Mouse (Mus musculus): ENCODE data around the gene Usp34. TPM values are rescaled to one million over a fixed set of nuclear protein-coding genes. Genes with fewer than 3 reads are reported as not detected.
"Not testable (repeated sequence)": the region's sequence is repeated elsewhere in the genome, so short reads cannot be mapped to it uniquely, and the experiment has no call there.

The Usp34 gene
- polyA plus RNA-seq, 1 experiment from 2014 or later = 54.0 TPM

DNA sequence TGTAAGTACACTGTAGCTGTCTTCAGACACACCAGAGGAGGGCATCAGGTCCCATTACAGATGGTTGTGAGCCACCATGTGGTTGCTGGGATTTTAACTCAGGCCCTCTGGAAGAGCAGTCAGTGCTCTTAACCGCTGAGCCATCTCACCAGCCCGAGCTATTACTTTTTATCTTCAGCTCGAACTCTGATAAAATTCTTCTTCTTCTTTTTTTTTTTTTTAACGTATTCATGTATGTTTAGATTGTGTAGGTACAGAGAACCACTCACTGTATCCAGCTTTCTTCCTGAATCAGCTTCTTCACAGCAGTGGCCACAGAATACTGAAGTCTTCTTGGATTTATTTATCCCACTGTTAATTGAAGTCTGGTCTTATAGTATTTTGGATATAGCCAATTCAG, 17.8 kb upstream of the Usp34 start:
- H3K4me2 ChIP-seq (ENCODE audit: low read depth, low read length); H3K9ac ChIP-seq (replicated peaks; ENCODE audit: low read depth, low read length); H3K4me1 ChIP-seq (ENCODE audit: control insufficient read depth, insufficient read depth, low read length); H3K9me3 ChIP-seq (ENCODE audit: control insufficient read depth, low read length); H3K27me3 ChIP-seq (ENCODE audit: control insufficient read depth, insufficient read depth, low read length); ATAC-seq (ENCODE audit: low read depth); H3K4me3 ChIP-seq (ENCODE audit: low read depth, low read length); H3K27ac ChIP-seq (ENCODE audit: low read depth, low read length): not testable (repeated sequence)
- H3K36me3 ChIP-seq (ENCODE audit: control insufficient read depth, insufficient read depth, low read length) = peaks cover 68% of the 10 kb centered on the region
- 94% methylated on average over 4 of the region's 4 CpGs for WGBS

DNA sequence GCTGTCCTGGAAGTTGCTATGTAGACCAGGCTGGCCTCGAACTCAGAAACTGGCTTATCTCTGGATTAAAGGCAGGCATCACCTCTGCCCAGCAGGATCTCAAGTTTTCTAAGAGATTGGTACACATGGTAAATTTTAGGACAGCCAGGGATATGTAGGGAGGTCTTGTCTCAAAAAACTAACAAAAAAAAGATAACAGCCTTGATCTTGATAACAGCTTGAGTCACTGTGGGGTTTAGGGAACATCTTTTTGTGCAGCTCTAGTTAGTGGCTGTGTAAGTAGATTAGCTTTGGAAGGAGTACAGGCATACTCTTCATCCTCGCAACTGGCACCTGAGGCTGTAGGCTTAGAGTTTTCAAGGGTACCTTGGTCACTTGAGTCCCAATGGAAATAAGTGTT, 9.3 kb upstream of the Usp34 start:
- no peak overlapping the region for H3K4me3 ChIP-seq (ENCODE audit: low read depth, low read length)

DNA sequence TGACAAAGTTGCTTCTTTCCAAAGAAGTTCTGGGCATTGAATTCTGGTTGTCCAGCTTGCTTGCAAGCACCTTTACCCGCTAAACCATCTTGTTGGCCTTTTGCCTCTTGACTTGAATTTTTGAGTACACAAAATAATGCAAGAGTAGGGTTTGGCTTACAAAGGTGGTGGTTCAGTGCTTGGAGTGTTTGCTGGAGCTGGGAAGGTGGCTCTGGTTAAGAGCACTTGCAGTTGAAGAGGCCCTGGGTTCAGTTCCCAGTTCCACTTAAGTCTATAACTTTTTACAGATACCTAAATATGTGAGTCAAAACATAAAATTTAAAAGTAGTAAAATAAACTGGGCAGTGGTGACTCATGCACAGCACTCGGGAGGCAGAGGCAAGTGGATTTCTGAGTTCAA, 8.4 kb upstream of the Usp34 start:
- H3K27me3 ChIP-seq (ENCODE audit: control insufficient read depth, insufficient read depth, low read length) = no peaks in the 10 kb centered on the region
- H3K9ac ChIP-seq (replicated peaks; ENCODE audit: low read depth, low read length) = no peak overlapping the region
- H3K9me3 ChIP-seq (ENCODE audit: control insufficient read depth, low read length) = no peaks in the 10 kb centered on the region
- H3K4me3 ChIP-seq (ENCODE audit: low read depth, low read length) = no peak overlapping the region
- no peak for ATAC-seq (ENCODE audit: low read depth)
- H3K36me3 ChIP-seq (ENCODE audit: control insufficient read depth, insufficient read depth, low read length) = peaks cover 41% of the 10 kb centered on the region
- 94% methylated on average over 2 of the region's 2 CpGs for WGBS
- no peak overlapping the region for H3K4me2 ChIP-seq (ENCODE audit: low read depth, low read length)
- no peaks in the 10 kb centered on the region for H3K4me1 ChIP-seq (ENCODE audit: control insufficient read depth, insufficient read depth, low read length)
- no peak overlapping the region for H3K27ac ChIP-seq (ENCODE audit: low read depth, low read length)

More for the DNA sequence above, 9.3 kb upstream of the Usp34 start:
- Histone ChIP-seq H3K4me1 (ENCODE audit: control insufficient read depth, insufficient read depth, low read length) (no peaks in the 10 kb centered on the region), H3K36me3 (ENCODE audit: control insufficient read depth, insufficient read depth, low read length) (peaks cover 49% of the 10 kb centered on the region), H3K9ac (replicated peaks; ENCODE audit: low read depth, low read length) (no peak overlapping the region), H3K27ac (ENCODE audit: low read depth, low read length) (no peak overlapping the region), H3K9me3 (ENCODE audit: control insufficient read depth, low read length) (no peaks in the 10 kb centered on the region), H3K27me3 (ENCODE audit: control insufficient read depth, insufficient read depth, low read length) (no peaks in the 10 kb centered on the region), H3K4me2 (ENCODE audit: low read depth, low read length) (no peak overlapping the region)
- 100% methylated on average over 2 of the region's 2 CpGs for WGBS
- ATAC-seq (ENCODE audit: low read depth) = no peak

DNA sequence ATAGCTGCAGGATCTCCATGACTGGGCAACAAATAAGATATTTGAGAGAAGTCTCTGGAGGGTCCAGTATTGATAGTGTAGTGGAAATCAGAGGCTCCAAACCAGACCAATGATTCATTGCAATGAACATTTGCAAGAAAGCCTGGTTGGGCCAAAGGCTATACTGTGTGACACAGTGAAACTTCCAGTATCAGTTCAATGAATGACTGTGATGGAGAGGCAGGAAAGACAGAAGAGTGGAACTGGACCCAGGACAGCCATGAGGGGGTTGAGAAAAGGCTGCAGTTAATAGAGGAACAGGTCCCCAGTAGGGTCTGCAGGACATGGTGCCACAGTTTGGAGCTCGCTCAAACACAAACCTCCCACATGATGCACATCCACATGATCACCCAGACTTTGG, 6.8 kb upstream of the Usp34 start:
- ATAC-seq (ENCODE audit: low read depth) = no peak
- Histone ChIP-seq H3K4me1 (ENCODE audit: control insufficient read depth, insufficient read depth, low read length) (no peaks in the 10 kb centered on the region), H3K9ac (replicated peaks; ENCODE audit: low read depth, low read length) (no peak overlapping the region), H3K4me3 (ENCODE audit: low read depth, low read length) (no peak overlapping the region), H3K27me3 (ENCODE audit: control insufficient read depth, insufficient read depth, low read length) (no peaks in the 10 kb centered on the region), H3K4me2 (ENCODE audit: low read depth, low read length) (no peak overlapping the region), H3K9me3 (ENCODE audit: control insufficient read depth, low read length) (no peaks in the 10 kb centered on the region), H3K27ac (ENCODE audit: low read depth, low read length) (no peak overlapping the region), H3K36me3 (ENCODE audit: control insufficient read depth, insufficient read depth, low read length) (peaks cover 29% of the 10 kb centered on the region)
- 100% methylated on average over 1 of the region's 1 CpGs for WGBS

DNA sequence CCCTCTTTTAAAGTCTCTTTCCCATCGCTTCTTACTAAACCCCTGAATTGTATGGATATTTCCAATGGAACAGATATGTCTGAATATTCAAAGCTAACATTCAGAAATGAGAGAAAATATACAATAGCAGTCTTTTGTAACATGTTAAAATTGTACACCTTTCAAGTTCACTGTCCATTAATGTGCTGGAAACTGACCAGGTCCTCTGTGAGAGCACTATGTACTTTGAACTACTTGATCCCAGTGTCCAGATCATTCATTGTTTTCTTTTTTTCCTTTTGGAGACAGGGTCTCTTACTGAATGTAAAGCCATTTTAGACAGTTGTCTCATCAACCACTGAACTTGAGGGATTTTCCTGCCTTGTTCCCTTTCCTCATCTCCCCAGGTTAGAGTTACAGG, 3.6 kb upstream of the Usp34 start:
- Histone ChIP-seq H3K27me3 (ENCODE audit: control insufficient read depth, insufficient read depth, low read length) (no peaks in the 10 kb centered on the region), H3K27ac (ENCODE audit: low read depth, low read length) (no peak overlapping the region), H3K4me2 (ENCODE audit: low read depth, low read length) (no peak overlapping the region), H3K4me3 (ENCODE audit: low read depth, low read length) (no peak overlapping the region), H3K4me1 (ENCODE audit: control insufficient read depth, insufficient read depth, low read length) (peaks cover 3% of the 10 kb centered on the region; the same call in 1 of the 2 replicates), H3K9me3 (ENCODE audit: control insufficient read depth, low read length) (no peaks in the 10 kb centered on the region), H3K36me3 (ENCODE audit: control insufficient read depth, insufficient read depth, low read length) (peaks cover under 1% of the 10 kb centered on the region; the same call in 1 of the 2 replicates), H3K9ac (replicated peaks; ENCODE audit: low read depth, low read length) (no peak overlapping the region)
- ATAC-seq (ENCODE audit: low read depth) = no peak
- 70% methylated on average over 1 of the region's 1 CpGs for WGBS

DNA sequence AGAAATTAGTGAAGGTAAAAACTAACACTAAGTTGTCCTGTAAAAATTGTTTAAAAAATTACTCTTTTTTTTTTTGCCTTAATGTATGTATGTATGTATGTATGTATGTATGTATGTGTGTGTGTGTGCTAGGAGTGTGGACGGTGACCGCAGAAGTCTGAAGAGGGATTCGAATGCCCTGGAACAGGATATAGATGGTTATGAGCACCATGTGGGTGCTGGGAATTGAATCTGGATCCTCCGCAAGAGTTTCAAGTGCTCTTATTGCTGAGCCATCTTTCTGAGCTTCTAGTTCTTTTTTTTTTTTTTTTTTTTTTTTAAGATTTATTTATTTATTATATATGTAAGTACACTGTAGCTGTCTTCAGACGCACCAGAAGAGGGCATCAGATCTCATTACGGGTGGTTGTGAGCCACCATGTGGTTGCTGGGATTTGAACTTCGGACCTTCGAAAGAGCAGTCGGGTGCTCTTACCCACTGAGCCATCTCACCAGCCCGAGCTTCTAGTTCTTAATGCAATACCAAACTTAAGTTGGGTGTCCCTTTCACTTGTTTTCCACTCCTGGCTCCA, 1.5 kb upstream of the Usp34 start:
- H3K27me3 ChIP-seq (ENCODE audit: control insufficient read depth, insufficient read depth, low read length) = not testable (repeated sequence)
- peak overlapping the region; percentile 78; the same call in 1 of the 2 replicates for H3K9ac ChIP-seq (replicated peaks; ENCODE audit: low read depth, low read length)

DNA sequence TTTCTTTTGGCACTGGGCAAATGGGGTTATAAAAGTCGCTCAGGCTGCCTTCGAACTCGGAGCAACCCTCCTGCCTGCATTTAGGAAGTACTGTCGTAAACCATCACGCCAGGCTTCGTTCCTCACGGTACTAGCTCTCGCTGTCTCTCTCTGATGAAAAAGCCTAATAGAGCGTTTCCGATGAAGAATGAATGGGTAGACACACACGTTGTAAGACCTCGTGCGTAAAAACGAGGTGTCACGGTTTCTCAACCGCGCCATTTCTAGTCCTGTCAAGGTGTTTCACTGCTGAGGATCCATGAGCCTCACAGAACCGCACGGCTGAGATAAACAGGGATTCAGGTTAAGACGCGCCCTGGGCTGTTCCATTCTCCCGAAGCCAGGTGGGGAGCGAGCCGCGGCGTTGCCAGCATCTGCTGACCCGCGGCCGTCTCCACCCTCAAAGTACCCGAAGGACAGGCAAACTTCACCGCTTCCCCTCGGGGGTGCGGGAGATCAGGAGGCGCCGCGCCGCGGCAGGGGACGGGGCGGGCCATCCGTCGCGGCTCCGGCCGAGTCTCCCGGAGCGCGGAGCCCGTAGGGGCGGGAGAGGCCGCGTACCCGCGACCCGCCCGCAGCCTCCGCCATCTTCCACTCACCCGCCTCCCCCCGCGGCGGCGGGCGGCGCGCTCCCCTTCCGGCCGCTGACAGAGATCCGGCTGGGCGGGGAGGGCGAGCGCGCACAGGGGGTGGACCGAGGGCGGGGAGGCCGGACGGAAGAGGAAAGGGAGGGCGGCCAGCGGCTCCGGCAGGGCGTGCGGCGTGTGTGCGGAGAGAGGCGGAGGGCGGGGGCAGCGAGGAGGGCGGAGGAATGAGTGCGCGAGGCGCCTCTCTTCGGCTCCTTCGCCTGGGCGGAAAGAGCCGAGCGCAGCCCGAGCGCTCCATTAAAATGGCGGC, 754 bp upstream of the Usp34 start:
- WGBS = under 1% methylated on average over 46 of the region's 98 CpGs
- no peaks in the 10 kb centered on the region for H3K9me3 ChIP-seq (ENCODE audit: control insufficient read depth, low read length)
- peak overlapping the region; percentile 98 for H3K27ac ChIP-seq (ENCODE audit: low read depth, low read length)
- H3K36me3 ChIP-seq (ENCODE audit: control insufficient read depth, insufficient read depth, low read length) = no peaks in the 10 kb centered on the region
- H3K4me3 ChIP-seq (ENCODE audit: low read depth, low read length) = peak overlapping the region; percentile 85
- peak; percentile 95 for ATAC-seq (ENCODE audit: low read depth)
- peak overlapping the region; percentile 78 for H3K9ac ChIP-seq (replicated peaks; ENCODE audit: low read depth, low read length)
- H3K4me2 ChIP-seq (ENCODE audit: low read depth, low read length) = peak overlapping the region; percentile 37
- H3K27me3 ChIP-seq (ENCODE audit: control insufficient read depth, insufficient read depth, low read length) = no peaks in the 10 kb centered on the region
- peaks cover 12% of the 10 kb centered on the region for H3K4me1 ChIP-seq (ENCODE audit: control insufficient read depth, insufficient read depth, low read length)

More for the DNA sequence above, 1.5 kb upstream of the Usp34 start:
- Histone ChIP-seq H3K4me3 (ENCODE audit: low read depth, low read length) (peak overlapping the region; percentile 85), H3K27ac (ENCODE audit: low read depth, low read length) (peak overlapping the region; percentile 98), H3K4me1 (ENCODE audit: control insufficient read depth, insufficient read depth, low read length) (peaks cover 12% of the 10 kb centered on the region), H3K4me2 (ENCODE audit: low read depth, low read length) (peak overlapping the region; percentile 37)
- ATAC-seq (ENCODE audit: low read depth); H3K9me3 ChIP-seq (ENCODE audit: control insufficient read depth, low read length); H3K36me3 ChIP-seq (ENCODE audit: control insufficient read depth, insufficient read depth, low read length): not testable (repeated sequence)
- 38% methylated on average over 10 of the region's 10 CpGs for WGBS

DNA sequence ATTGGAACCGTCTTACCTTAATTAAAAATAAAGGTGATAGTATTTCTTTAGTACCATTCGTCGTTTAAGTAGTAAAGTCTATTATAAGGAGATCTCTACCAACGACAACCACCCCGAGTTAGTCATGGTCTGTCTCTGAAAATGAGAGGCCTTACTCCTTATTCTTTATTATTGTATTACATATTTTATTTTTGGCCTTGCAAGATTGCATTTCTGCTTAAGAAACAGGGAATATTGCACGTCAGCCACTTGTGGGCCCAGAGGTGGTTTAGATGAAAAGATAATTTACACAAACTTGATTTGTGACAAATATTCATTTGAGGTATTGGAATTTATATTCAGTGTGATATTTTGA, 848 bp downstream of the Usp34 start:
- WGBS = 2% methylated on average over 6 of the region's 6 CpGs
- no peak for ATAC-seq (ENCODE audit: low read depth)
- peak overlapping the region; percentile 64 for H3K4me2 ChIP-seq (ENCODE audit: low read depth, low read length)

DNA sequence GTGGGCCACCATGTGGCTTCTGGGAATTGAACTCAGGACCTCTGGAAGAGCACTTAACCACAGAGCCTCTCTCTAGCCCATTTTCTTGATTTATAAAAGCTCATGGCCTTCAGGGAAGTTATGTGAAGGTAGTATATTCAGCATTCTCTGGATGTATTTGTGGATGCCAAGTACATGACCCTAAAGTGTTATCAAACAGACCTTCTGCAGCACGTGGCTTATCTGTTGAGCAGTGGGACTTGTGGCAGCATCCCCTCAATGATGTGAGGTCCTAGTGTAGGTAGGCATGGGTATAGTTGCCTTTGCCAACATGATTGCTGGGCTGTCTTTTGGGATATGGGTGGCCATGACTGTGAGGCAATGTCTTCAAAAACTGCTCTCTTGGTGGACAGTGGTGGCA, 6.8 kb downstream of the Usp34 start:
- Histone ChIP-seq H3K4me1 (ENCODE audit: control insufficient read depth, insufficient read depth, low read length) (peaks cover 5% of the 10 kb centered on the region; the same call in 1 of the 2 replicates), H3K9me3 (ENCODE audit: control insufficient read depth, low read length) (no peaks in the 10 kb centered on the region), H3K9ac (replicated peaks; ENCODE audit: low read depth, low read length) (no peak overlapping the region), H3K27me3 (ENCODE audit: control insufficient read depth, insufficient read depth, low read length) (no peaks in the 10 kb centered on the region), H3K4me3 (ENCODE audit: low read depth, low read length) (no peak overlapping the region), H3K4me2 (ENCODE audit: low read depth, low read length) (no peak overlapping the region), H3K36me3 (ENCODE audit: control insufficient read depth, insufficient read depth, low read length) (no peaks in the 10 kb centered on the region), H3K27ac (ENCODE audit: low read depth, low read length) (no peak overlapping the region)
- ATAC-seq (ENCODE audit: low read depth) = no peak
- WGBS = 92% methylated on average over 1 of the region's 1 CpGs

More for the DNA sequence above, 848 bp downstream of the Usp34 start:
- H3K27me3 ChIP-seq (ENCODE audit: control insufficient read depth, insufficient read depth, low read length) = no peaks in the 10 kb centered on the region
- peak overlapping the region; percentile 98; the same call in 1 of the 2 replicates for H3K27ac ChIP-seq (ENCODE audit: low read depth, low read length)
- H3K4me1 ChIP-seq (ENCODE audit: control insufficient read depth, insufficient read depth, low read length) = peaks cover 12% of the 10 kb centered on the region
- peak overlapping the region; percentile 78 for H3K9ac ChIP-seq (replicated peaks; ENCODE audit: low read depth, low read length)
- H3K36me3 ChIP-seq (ENCODE audit: control insufficient read depth, insufficient read depth, low read length) = no peaks in the 10 kb centered on the region
- H3K4me3 ChIP-seq (ENCODE audit: low read depth, low read length) = peak overlapping the region; percentile 85
- H3K9me3 ChIP-seq (ENCODE audit: control insufficient read depth, low read length) = no peaks in the 10 kb centered on the region
